In the genomic region with DNA sequence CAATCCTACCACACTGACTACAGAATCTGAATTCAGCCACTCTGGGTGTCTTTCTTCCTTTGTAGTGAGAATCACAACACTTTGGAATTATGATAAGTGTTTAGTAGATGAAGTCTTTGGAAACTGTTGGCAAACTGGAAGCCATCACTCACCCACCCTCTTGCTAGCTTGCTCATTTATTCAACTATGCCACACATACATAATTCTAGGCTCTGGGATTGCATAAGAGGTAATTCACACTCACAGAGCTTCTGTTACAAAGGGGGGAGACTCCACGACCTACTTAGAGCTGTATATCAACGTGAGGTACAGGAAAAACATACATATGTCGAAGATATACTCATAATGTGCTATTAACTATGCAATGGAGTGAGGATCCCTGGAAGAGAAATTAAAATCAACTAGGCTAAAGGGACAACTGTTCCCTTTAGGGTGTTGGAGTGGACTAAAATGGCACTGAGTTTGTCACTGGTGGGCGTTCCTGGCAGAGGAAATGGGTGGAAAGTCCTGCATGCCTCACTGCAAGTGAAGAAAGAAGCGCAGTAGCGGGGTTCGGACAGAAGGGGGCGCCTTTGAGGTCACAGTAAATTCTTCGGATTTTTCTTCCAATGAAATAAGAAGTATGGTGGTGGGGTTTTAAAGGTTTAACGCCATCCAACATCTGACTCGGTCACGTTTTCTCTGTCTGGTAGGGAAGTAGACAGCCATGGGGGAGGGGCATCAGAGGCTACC, we compare ENCODE assay signal across 10 mouse cellular contexts. TPM values are rescaled to one million over a fixed set of nuclear protein-coding genes. Genes with fewer than 3 reads are reported as not detected.
DNase-seq lines count a peak whose midpoint lies in the region; ATAC-seq and TF ChIP-seq lines count a peak whose summit lies in the region.
"Had no signal": no experiment of that assay in that cellular context is flagged by ENCODE, and none has a peak within 500 bp of the region (broad histone marks: within the 10 kb centered on the region; RNA-seq: fewer than 3 reads in every experiment).

No protein-coding gene starts in this region.

- WGBS in liver, adult 2 months, result 58% methylated on average over 12 of the region's 12 CpGs
- WGBS in liver, embryonic 12.5 days (ENCODE audit: insufficient replicate concordance), result 40% methylated on average over 12 of the region's 12 CpGs
- WGBS in olfactory bulb, adult 2 months, result 74% methylated on average over 12 of the region's 12 CpGs
- WGBS in forebrain, embryonic 12.5 days, result 72% methylated on average over 12 of the region's 12 CpGs

- TF ChIP-seq POLR2A in liver, adult 2 months (IDR thresholded peaks at IDR 0.05; ENCODE audit: extremely low read depth, insufficient read depth, low read length), result no peak
- TF ChIP-seq POLR2A in olfactory bulb, adult 2 months (IDR thresholded peaks at IDR 0.05; ENCODE audit: insufficient read depth, low read depth, low read length), result no peak

- peak; percentile 34; the same call in 1 of the 2 replicates for TF ChIP-seq CTCF in liver, adult 2 months (IDR thresholded peaks at IDR 0.05; ENCODE audit: low read depth, low read length)
- TF ChIP-seq CTCF in olfactory bulb, adult 2 months (IDR thresholded peaks at IDR 0.05; ENCODE audit: insufficient read depth, low read depth, low read length), result peak; percentile 36; the same call in 1 of the 2 replicates

- intact Hi-C loops in gastrocnemius, postnatal 14 days (cut with DNase I; ENCODE audit: low total_unique reads), result no loop called here

- H3K27ac ChIP-seq in liver, adult 2 months (replicated peaks; ENCODE audit: insufficient read depth, low read depth, low read length), result no peak overlapping the region
- no peak overlapping the region for H3K27ac ChIP-seq in liver, embryonic 12.5 days
- no peak overlapping the region for H3K27ac ChIP-seq in olfactory bulb, adult 2 months (ENCODE audit: insufficient read depth, low read depth, low read length)
- no peak overlapping the region for H3K27ac ChIP-seq in forebrain, embryonic 12.5 days
- H3K27ac ChIP-seq: macrophage had no signal

- H3K27me3 ChIP-seq in liver, adult 2 months (ENCODE audit: control insufficient read depth, insufficient read depth, low read length), result no peaks in the 10 kb centered on the region
- no peaks in the 10 kb centered on the region; the same call in 1 of the 2 replicates for H3K27me3 ChIP-seq in liver, embryonic 12.5 days (replicated peaks)
- H3K27me3 ChIP-seq in forebrain, embryonic 12.5 days, result no peaks in the 10 kb centered on the region

- no peak for ATAC-seq in liver, embryonic 12.5 days
- no peak for ATAC-seq in forebrain, embryonic 12.5 days (ENCODE audit: low FRiP score)

- no peaks in the 10 kb centered on the region for H3K79me2 ChIP-seq in liver, adult 2 months (ENCODE audit: control insufficient read depth, insufficient read depth, low read length)

- no peak overlapping the region for H3K9ac ChIP-seq in liver, adult 2 months (ENCODE audit: low read depth, low read length)
- no peak overlapping the region for H3K9ac ChIP-seq in liver, embryonic 12.5 days
- no peak overlapping the region for H3K9ac ChIP-seq in forebrain, embryonic 12.5 days

- no peak overlapping the region for H3K4me3 ChIP-seq in liver, adult 2 months (ENCODE audit: insufficient read depth, low read depth, low read length)
- no peak overlapping the region for H3K4me3 ChIP-seq in liver, embryonic 12.5 days
- no peak overlapping the region for H3K4me3 ChIP-seq in olfactory bulb, adult 2 months (ENCODE audit: insufficient read depth, low read depth, low read length)
- no peak overlapping the region for H3K4me3 ChIP-seq in forebrain, embryonic 12.5 days (replicated peaks)

- H3K36me3 ChIP-seq in liver, adult 2 months (ENCODE audit: control insufficient read depth, insufficient read depth, low read length), result no peaks in the 10 kb centered on the region
- H3K36me3 ChIP-seq in liver, embryonic 12.5 days, result no peaks in the 10 kb centered on the region
- H3K36me3 ChIP-seq in forebrain, embryonic 12.5 days (replicated peaks), result no peaks in the 10 kb centered on the region

- no peaks in the 10 kb centered on the region for H3K4me1 ChIP-seq in liver, adult 2 months (ENCODE audit: control insufficient read depth, insufficient read depth, low read length)
- no peaks in the 10 kb centered on the region for H3K4me1 ChIP-seq in liver, embryonic 12.5 days
- H3K4me1 ChIP-seq in olfactory bulb, adult 2 months (ENCODE audit: control insufficient read depth, insufficient read depth, low read length), result peaks cover 9% of the 10 kb centered on the region
- H3K4me1 ChIP-seq in forebrain, embryonic 12.5 days, result peaks cover 17% of the 10 kb centered on the region

- no peak overlapping the region for H3K4me2 ChIP-seq in liver, embryonic 12.5 days
- H3K4me2 ChIP-seq in forebrain, embryonic 12.5 days, result no peak overlapping the region

- peak; percentile 22 to 66 for DNase-seq in adrenal gland, adult (ENCODE audit: inconsistent age in 2 of 2, low spot score in 1 of 2)
- no peak for DNase-seq in adrenal gland, postnatal 4 days (ENCODE audit: low spot score in 2 of 2)
- DNase-seq in liver, adult 2 months (ENCODE audit: extremely low read depth, low read depth, low spot score), result no peak
- DNase-seq in adipocyte (ENCODE audit: low spot score), result peak; percentile 49
- no peak for DNase-seq in gastrocnemius, postnatal 14 days

- no peaks in the 10 kb centered on the region for H3K9me3 ChIP-seq in liver, embryonic 12.5 days (replicated peaks)
- H3K9me3 ChIP-seq in forebrain, embryonic 12.5 days, result no peaks in the 10 kb centered on the region

RNA-seq across cellular contexts. Expression of a gene that starts 44.0 kb away (rescaled TPM):
- under 1 TPM; 0.31 to 0.51 TPM for total RNA-seq in adrenal gland, postnatal 4 days (2021)
- total RNA-seq in liver, adult 2 months (2014; rRNA removed), result not detected in 2 replicates
- not detected in 2 replicates for polyA plus RNA-seq in liver, adult 2 months (2012; rRNA removed)
- 0.13 and 0.18 TPM in 2 replicates for polyA plus RNA-seq in liver, embryonic 12.5 days (2016; fragmentation: Nextera tagmentation; extraction: Ambion mirVana)
- polyA plus RNA-seq in olfactory bulb, adult 2 months (2012; ENCODE audit: insufficient read depth, insufficient read length, low replicate concordance, missing spikeins), result not detected in 2 replicates
- polyA plus RNA-seq in forebrain, embryonic 12.5 days (2016; fragmentation: Nextera tagmentation; extraction: Ambion mirVana), result 2.0 and 2.9 TPM in 2 replicates
- under 1 TPM in 1 of 2 experiments, not detected in 1; 0.39 TPM for total RNA-seq in gastrocnemius, postnatal 14 days (2021)
- polyA plus RNA-seq: gonadal fat pad, adult 2 months; macrophage had no signal

RNA-seq across cellular contexts. Expression of a gene that starts 45.0 kb away (rescaled TPM):
- not detected for total RNA-seq in adrenal gland, postnatal 4 days (2021)
- not detected in 2 replicates for total RNA-seq in liver, adult 2 months (2014; rRNA removed)
- polyA plus RNA-seq in liver, adult 2 months (2012; rRNA removed), result not detected in 2 replicates
- not detected in 2 replicates for polyA plus RNA-seq in liver, embryonic 12.5 days (2016; fragmentation: Nextera tagmentation; extraction: Ambion mirVana)
- polyA plus RNA-seq in olfactory bulb, adult 2 months (2012; ENCODE audit: insufficient read depth, insufficient read length, low replicate concordance, missing spikeins), result not detected in 2 replicates
- 0.17 and 0.68 TPM in 2 replicates for polyA plus RNA-seq in forebrain, embryonic 12.5 days (2016; fragmentation: Nextera tagmentation; extraction: Ambion mirVana)
- total RNA-seq in gastrocnemius, postnatal 14 days (2021), result not detected
- polyA plus RNA-seq: macrophage had no signal

Comparison
In these comparisons a context has a peak if more than half of its experiments do, and no peak if none do; other contexts are left out.
1. DNase-seq: peak in adrenal gland, adult (2 of 2) and adipocyte (single experiment); none in adrenal gland, postnatal 4 days (0 of 2), liver, adult 2 months (single experiment) and gastrocnemius, postnatal 14 days (single experiment).